Mouse (Mus musculus): ENCODE measurements around the gene Hoxa11. TPM values are rescaled to one million over a fixed set of nuclear protein-coding genes. Genes with fewer than 3 reads are reported as not detected.

Gene Hoxa11
- polyA plus RNA-seq, 1 experiment from 2014 or later = not detected

MicroRNA genes within 50 kb of the gene (microRNA counts, 519-probe panel; counts per million panel counts)
- not detected for microRNA mmu-miR-196b

Small RNA genes lying within 50 kb of the gene (microRNA-seq; reads per million reads assigned to microRNA genes)
- 61.3 reads per million, percentile 45 among the genes with 10 or more reads in this experiment for gene Mir196b

Other genes with a start within 250 kb of the Hoxa11 start
- gene Skap2, start 233.3 kb downstream of the Hoxa11 start, polyA plus RNA-seq (2015; fragmentation: Nextera tagmentation; extraction: Ambion mirVana) = 22.7 and 27.4 TPM in 2 replicates
- 1.3 and 1.8 TPM in 2 replicates for gene Hoxa1, start 87.5 kb downstream of the Hoxa11 start, polyA plus RNA-seq (2015; fragmentation: Nextera tagmentation; extraction: Ambion mirVana)
- 22.4 and 26.8 TPM in 2 replicates for gene Hoxa2, start 81.0 kb downstream of the Hoxa11 start, polyA plus RNA-seq (2015; fragmentation: Nextera tagmentation; extraction: Ambion mirVana)
- gene 5730596B20Rik, start 68.3 kb downstream of the Hoxa11 start, polyA plus RNA-seq (2015; fragmentation: Nextera tagmentation; extraction: Ambion mirVana) = 4.0 and 4.3 TPM in 2 replicates
- 10.6 and 12.2 TPM in 2 replicates for gene Hoxa4, start 54.1 kb downstream of the Hoxa11 start, polyA plus RNA-seq (2015; fragmentation: Nextera tagmentation; extraction: Ambion mirVana)
- gene Hoxa5, start 41.2 kb downstream of the Hoxa11 start, polyA plus RNA-seq (2015; fragmentation: Nextera tagmentation; extraction: Ambion mirVana) = 105 and 115 TPM in 2 replicates
- 10.4 and 13.4 TPM in 2 replicates for gene Hoxa6, start 37.1 kb downstream of the Hoxa11 start, polyA plus RNA-seq (2015; fragmentation: Nextera tagmentation; extraction: Ambion mirVana)
- gene Hoxa3, start 32.5 kb downstream of the Hoxa11 start, polyA plus RNA-seq (2015; fragmentation: Nextera tagmentation; extraction: Ambion mirVana) = 15.7 and 16.3 TPM in 2 replicates
- gene Gm28308, start 32.5 kb downstream of the Hoxa11 start, polyA plus RNA-seq (2015; fragmentation: Nextera tagmentation; extraction: Ambion mirVana) = not detected in 2 replicates
- gene Hoxa7, start 24.0 kb downstream of the Hoxa11 start, polyA plus RNA-seq (2015; fragmentation: Nextera tagmentation; extraction: Ambion mirVana) = 8.3 and 20.5 TPM in 2 replicates
- gene Hoxa9, start 14.7 kb downstream of the Hoxa11 start, polyA plus RNA-seq (2015; fragmentation: Nextera tagmentation; extraction: Ambion mirVana) = 0.58 and 3.4 TPM in 2 replicates
- gene Hoxa10, start 5.0 kb downstream of the Hoxa11 start, polyA plus RNA-seq (2015; fragmentation: Nextera tagmentation; extraction: Ambion mirVana) = 0.28 and 0.40 TPM in 2 replicates
- 0.07 TPM in 1 of 2 replicates, not detected in the other for gene Hoxa13, start 15.1 kb upstream of the Hoxa11 start, polyA plus RNA-seq (2015; fragmentation: Nextera tagmentation; extraction: Ambion mirVana)
- gene Evx1, start 67.7 kb upstream of the Hoxa11 start, polyA plus RNA-seq (2015; fragmentation: Nextera tagmentation; extraction: Ambion mirVana) = 2.7 and 3.8 TPM in 2 replicates